Comparison of ENCODE assay signal across 9 mouse cellular contexts in genomic region chr16:94303203-94303535, GRCm38 (mm10). TPM values are rescaled to one million over a fixed set of nuclear protein-coding genes. Genes with fewer than 3 reads are reported as not detected.
A peak's percentile ranks its signal among the peaks of the same experiment; 100 is the strongest.
DNase-seq lines count a peak whose midpoint lies in the region; ATAC-seq lines count a peak whose summit lies in the region.
"Had no signal": no experiment of that assay in that cellular context is flagged by ENCODE, and none has a peak within 500 bp of the region (broad histone marks: within the 10 kb centered on the region; RNA-seq: fewer than 3 reads in every experiment).

No protein-coding gene starts in this region.

- H3K9ac ChIP-seq in lung, embryonic 15.5 days: no peak overlapping the region
- H3K9ac ChIP-seq in forebrain, embryonic 11.5 days (ENCODE audit: low read length): no peak overlapping the region; the same call in 1 of the 2 replicates
- peak overlapping the region; percentile 45 for H3K9ac ChIP-seq in neural tube, embryonic 15.5 days (replicated peaks)

- DNase-seq in lung, postnatal 14 days: no peak
- no peak for DNase-seq in forebrain, embryonic 11.5 days (ENCODE audit: low spot score)
- DNase-seq in limb, embryonic 10.5 days (ENCODE audit: low spot score): no peak
- DNase-seq in left cerebral cortex, postnatal 14 days (ENCODE audit: low spot score in 2 of 2): no peak
- no peak for DNase-seq in urinary bladder, postnatal 36 days (ENCODE audit: low spot score in 2 of 2)
- DNase-seq in ovary, adult 18-20 months (ENCODE audit: low spot score): no peak

- intact Hi-C loops in left cerebral cortex, postnatal 14 days (cut with DNase I): no loop called here

- ATAC-seq in lung, embryonic 15.5 days (ENCODE audit: borderline replicate concordance, extremely low read depth, low FRiP score, low TSS enrichment): 0 out of 2 replicates have a peak, but pooled peaks have one; percentile 45
- ATAC-seq in forebrain, embryonic 11.5 days (replicated peaks; ENCODE audit: low FRiP score): no peak
- no peak for ATAC-seq in neural tube, embryonic 15.5 days (ENCODE audit: low FRiP score)

- H3K27me3 ChIP-seq in lung, embryonic 15.5 days: peaks cover 6% of the 10 kb centered on the region; the same call in 1 of the 2 replicates
- no peaks in the 10 kb centered on the region for H3K27me3 ChIP-seq in forebrain, embryonic 11.5 days (ENCODE audit: control insufficient read depth, insufficient read depth, low read length)
- H3K27me3 ChIP-seq in limb, embryonic 10.5 days (ENCODE audit: low read depth, poor library complexity, severe bottlenecking): peaks cover 14% of the 10 kb centered on the region
- H3K27me3 ChIP-seq in neural tube, embryonic 15.5 days (replicated peaks): no peaks in the 10 kb centered on the region

- H3K4me2 ChIP-seq in lung, embryonic 15.5 days: peak overlapping the region; percentile 41
- peak overlapping the region; percentile 45; the same call in 1 of the 2 replicates for H3K4me2 ChIP-seq in forebrain, embryonic 11.5 days (ENCODE audit: low read depth, low read length, severe bottlenecking)
- H3K4me2 ChIP-seq in neural tube, embryonic 15.5 days: peak overlapping the region; percentile 59

- H3K9me3 ChIP-seq in lung, embryonic 15.5 days: no peaks in the 10 kb centered on the region
- no peaks in the 10 kb centered on the region for H3K9me3 ChIP-seq in forebrain, embryonic 11.5 days (ENCODE audit: control insufficient read depth, low read length)
- H3K9me3 ChIP-seq in limb, embryonic 10.5 days (replicated peaks): no peaks in the 10 kb centered on the region
- 0 out of 2 replicates have a peak, but pooled peaks cover 9% of the 10 kb centered on the region for H3K9me3 ChIP-seq in neural tube, embryonic 15.5 days (replicated peaks)

- H3K4me3 ChIP-seq in lung, embryonic 15.5 days: no peak overlapping the region
- no peak overlapping the region for H3K4me3 ChIP-seq in forebrain, embryonic 11.5 days (ENCODE audit: low read depth, low read length)
- peak overlapping the region; percentile 42 for H3K4me3 ChIP-seq in limb, embryonic 10.5 days
- peak overlapping the region; percentile 29 for H3K4me3 ChIP-seq in neural tube, embryonic 15.5 days (replicated peaks)
- H3K4me3 ChIP-seq: erythroblast, embryonic 14.5 days had no signal

- 0 out of 2 replicates have a peak, but pooled peaks cover 2% of the 10 kb centered on the region for H3K4me1 ChIP-seq in lung, embryonic 15.5 days
- H3K4me1 ChIP-seq in forebrain, embryonic 11.5 days (replicated peaks; ENCODE audit: control insufficient read depth, insufficient read depth, low read length): 0 out of 2 replicates have a peak, but pooled peaks cover 6% of the 10 kb centered on the region
- H3K4me1 ChIP-seq in limb, embryonic 10.5 days: peaks cover 30% of the 10 kb centered on the region
- peaks cover 23% of the 10 kb centered on the region for H3K4me1 ChIP-seq in neural tube, embryonic 15.5 days

- 28% methylated on average over 6 of the region's 6 CpGs for WGBS in lung, embryonic 15.5 days
- WGBS in forebrain, embryonic 11.5 days: 24% methylated on average over 6 of the region's 6 CpGs
- 30% methylated on average over 6 of the region's 6 CpGs for WGBS in limb, embryonic 10.5 days
- 30% methylated on average over 6 of the region's 6 CpGs for WGBS in neural tube, embryonic 15.5 days

- H3K27ac ChIP-seq in lung, embryonic 15.5 days: no peak overlapping the region
- no peak overlapping the region for H3K27ac ChIP-seq in forebrain, embryonic 11.5 days (ENCODE audit: low read depth, low read length)
- peak overlapping the region; percentile 71 for H3K27ac ChIP-seq in limb, embryonic 10.5 days
- H3K27ac ChIP-seq in neural tube, embryonic 15.5 days (replicated peaks): peak overlapping the region; percentile 51

- H3K36me3 ChIP-seq in lung, embryonic 15.5 days: no peaks in the 10 kb centered on the region
- no peaks in the 10 kb centered on the region for H3K36me3 ChIP-seq in forebrain, embryonic 11.5 days (ENCODE audit: control insufficient read depth, insufficient read depth, low read length)
- no peaks in the 10 kb centered on the region for H3K36me3 ChIP-seq in limb, embryonic 10.5 days
- H3K36me3 ChIP-seq in neural tube, embryonic 15.5 days: 0 out of 2 replicates have a peak, but pooled peaks cover 3% of the 10 kb centered on the region

RNA-seq across cellular contexts. Expression of gene Hlcs, which starts 10.2 kb away (rescaled TPM):
- 6.9 and 9.1 TPM in 2 replicates for polyA plus RNA-seq in lung, embryonic 15.5 days (2015; fragmentation: Nextera tagmentation; extraction: Ambion mirVana)
- polyA plus RNA-seq in forebrain, embryonic 11.5 days (2014; fragmentation: Nextera tagmentation; extraction: Ambion mirVana): 13.8 TPM in 2 replicates
- polyA plus RNA-seq in limb, embryonic 10.5 days (2016; fragmentation: Nextera tagmentation; extraction: Ambion mirVana): 10.1 and 11.7 TPM in 2 replicates
- 8.3 and 8.7 TPM in 2 replicates for polyA plus RNA-seq in neural tube, embryonic 15.5 days (2015; fragmentation: Nextera tagmentation; extraction: Ambion mirVana)
- total RNA-seq in left cerebral cortex, postnatal 14 days (2021): 10 to 100 TPM; 14.0 to 15.8 TPM

RNA-seq across cellular contexts. Expression of gene Ripply3, which starts 25.1 kb away (rescaled TPM):
- 24.4 and 26.5 TPM in 2 replicates for polyA plus RNA-seq in lung, embryonic 15.5 days (2015; fragmentation: Nextera tagmentation; extraction: Ambion mirVana)
- 5.4 and 5.7 TPM in 2 replicates for polyA plus RNA-seq in forebrain, embryonic 11.5 days (2014; fragmentation: Nextera tagmentation; extraction: Ambion mirVana)
- 4.7 TPM in 2 replicates for polyA plus RNA-seq in limb, embryonic 10.5 days (2016; fragmentation: Nextera tagmentation; extraction: Ambion mirVana)
- 0.81 and 0.88 TPM in 2 replicates for polyA plus RNA-seq in neural tube, embryonic 15.5 days (2015; fragmentation: Nextera tagmentation; extraction: Ambion mirVana)
- total RNA-seq in left cerebral cortex, postnatal 14 days (2021): under 1 TPM; 0.21 to 0.22 TPM
- polyA plus RNA-seq: erythroblast, embryonic 14.5 days had no signal

Comparison
In these comparisons a context has a peak if more than half of its experiments do, and no peak if none do; other contexts are left out.
1. H3K27ac ChIP-seq: peak in limb, embryonic 10.5 days (single experiment) and neural tube, embryonic 15.5 days (single experiment); none in lung, embryonic 15.5 days (single experiment) and forebrain, embryonic 11.5 days (single experiment).
2. H3K4me3 ChIP-seq: peak in limb, embryonic 10.5 days (single experiment) and neural tube, embryonic 15.5 days (single experiment); none in lung, embryonic 15.5 days (single experiment) and forebrain, embryonic 11.5 days (single experiment).
3. Peak in every context shown above with its lines, with median percentiles within 50 percentile points of each other: H3K4me2 ChIP-seq.